Mouse (Mus musculus) liver, embryonic 16.5 days (tissue): ENCODE data around the gene Gm43638. TPM values are rescaled to one million over a fixed set of nuclear protein-coding genes. Genes with fewer than 3 reads are reported as not detected.
"Not testable (repeated sequence)": the region's sequence is repeated elsewhere in the genome, so short reads cannot be mapped to it uniquely, and the experiment has no call there.

ENCODE experiments used
- ATAC-seq: fragments of 200-750 bp; cut with Nextera tagmentation; 2 replicates; pipeline ENCODE4 v1.8.0; 2017; ENCODE audit warnings: low read depth, mild to moderate bottlenecking, moderate number of reproducible peaks, moderate library complexity
- H3K27ac ChIP-seq: fragments of 300-500 bp; sonication (generic); 2 replicates; pipeline ENCODE4 v1.5.1; 2014; ENCODE audit warnings: mild to moderate bottlenecking, low read length
- H3K27me3 ChIP-seq: fragments of 300-500 bp; sonication (generic); 2 replicates; pipeline ENCODE4 v1.6.1; 2014; ENCODE audit warnings: low read depth, low read length, mixed read lengths; ENCODE audit not compliant: control insufficient read depth, insufficient read depth
- H3K36me3 ChIP-seq: fragments of 300-500 bp; sonication (generic); 2 replicates; pipeline ENCODE4 v1.6.1; 2014; ENCODE audit warnings: mild to moderate bottlenecking; ENCODE audit not compliant: control insufficient read depth, insufficient read depth
- H3K4me1 ChIP-seq: fragments of 300-500 bp; sonication (generic); 2 replicates; pipeline ENCODE4 v1.6.1; 2014; ENCODE audit warnings: low read depth, low read length, mixed read lengths; ENCODE audit not compliant: control insufficient read depth
- H3K4me2 ChIP-seq: fragments of 300-500 bp; sonication (generic); 2 replicates; pipeline ENCODE4 v1.6.1; 2014; ENCODE audit warnings: low read depth, low read length, mixed read lengths
- H3K4me3 ChIP-seq: fragments of 300-500 bp; sonication (generic); 2 replicates; pipeline ENCODE4 v1.5.1; 2014; ENCODE audit warnings: low read depth, mild to moderate bottlenecking, low read length
- H3K9ac ChIP-seq: fragments of 300-500 bp; sonication (generic); 2 replicates; pipeline ENCODE4 v1.6.1; 2014; ENCODE audit warnings: low read depth, low read length
- H3K9me3 ChIP-seq: fragments of 300-500 bp; sonication (generic); replicated peaks from 2 replicates; pipeline ENCODE4 v1.6.1; 2016; ENCODE audit warnings: low read length; ENCODE audit not compliant: control insufficient read depth
- WGBS: fragments of 180-500 bp; shearing (Covaris S2); extraction: QIAGEN DNeasy Blood & Tissue Kit; methylation state at CpG from one replicate; pipeline ENCODE4 v1.1.7; 2014; ENCODE audit not compliant: insufficient replicate concordance; 5-methylcytosine and 5-hydroxymethylcytosine counted together
- polyA plus RNA-seq: library from polyadenylated mRNA; unstranded; fragments of >200 nt; fragmentation: Nextera tagmentation; extraction: Ambion mirVana; gene quantifications from 2 replicates; pipeline ENCODE4 v1.2.1, GENCODE M21; 2015

Gene Gm43638
- not detected in 2 replicates for polyA plus RNA-seq

DNA sequence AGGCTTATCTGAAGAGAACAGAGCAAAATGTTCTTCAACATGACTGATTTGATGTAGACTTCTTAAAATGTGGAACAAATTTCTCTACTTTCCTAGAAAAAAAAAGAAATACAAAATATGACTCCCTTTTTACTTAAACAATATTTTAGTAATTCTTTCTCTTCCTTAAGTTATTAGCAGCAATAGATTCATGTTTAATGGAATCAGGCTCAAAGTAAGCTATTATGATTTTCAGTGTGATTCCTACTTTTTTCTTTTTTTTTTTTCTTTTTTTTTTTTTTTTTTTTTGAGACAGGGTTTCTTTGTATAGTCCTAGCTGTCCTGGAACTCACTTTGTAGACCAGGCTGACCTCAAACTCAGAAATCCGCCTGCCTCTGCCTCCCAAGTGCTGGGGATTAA lies at the start of gene Gm43638:
Gene Gm43638, minus strand, starts transcription at position 101 of the 400 bp plus-strand sequence.
- not testable (repeated sequence) for H3K27ac ChIP-seq, H3K9ac ChIP-seq, H3K4me3 ChIP-seq, H3K36me3 ChIP-seq, ATAC-seq, H3K9me3 ChIP-seq, H3K27me3 ChIP-seq, H3K4me2 ChIP-seq, H3K4me1 ChIP-seq
- 47% methylated on average over 1 of the region's 1 CpGs for WGBS

DNA sequence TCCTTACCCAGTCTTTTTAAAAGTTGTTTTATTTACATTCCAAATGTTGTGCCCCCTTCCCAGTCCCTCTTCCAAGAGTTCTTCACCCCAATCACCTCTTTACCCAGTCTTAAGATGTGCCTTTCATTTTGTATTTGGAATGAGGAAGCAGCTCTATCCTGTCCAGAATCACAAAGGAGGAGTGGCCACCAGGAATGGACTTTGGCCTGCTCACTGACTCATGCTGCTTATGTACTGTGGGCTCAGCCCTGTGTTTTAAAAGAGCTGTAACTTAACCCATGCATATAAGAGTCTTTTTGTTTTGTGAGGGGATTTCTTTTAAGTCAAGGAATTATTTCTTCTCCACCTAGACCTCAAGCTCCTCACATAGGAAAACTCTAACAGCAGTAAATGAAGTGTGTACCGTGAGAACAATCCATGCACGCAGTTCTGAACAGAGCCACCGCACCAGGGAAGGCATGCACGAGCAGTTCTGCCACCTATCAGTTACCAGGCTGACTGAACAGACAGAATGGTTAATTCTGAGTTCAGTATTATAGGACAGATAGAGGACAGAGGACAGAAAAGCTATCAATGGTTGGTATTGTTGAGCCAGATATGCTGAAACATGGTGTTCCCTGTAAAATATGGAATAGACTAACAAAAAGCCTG lies 49.5 kb upstream of the Gm43638 start:
- H3K27ac ChIP-seq = peak overlapping the region; percentile 57
- H3K4me2 ChIP-seq = no peak overlapping the region
- H3K27me3 ChIP-seq = no peaks in the 10 kb centered on the region
- WGBS = 57% methylated on average over 4 of the region's 4 CpGs
- H3K36me3 ChIP-seq = no peaks in the 10 kb centered on the region
- no peaks in the 10 kb centered on the region for H3K9me3 ChIP-seq
- H3K4me3 ChIP-seq = no peak overlapping the region
- no peaks in the 10 kb centered on the region for H3K4me1 ChIP-seq
- H3K9ac ChIP-seq = no peak overlapping the region
- ATAC-seq = peak; percentile 83

- no peaks in the 10 kb centered on the region for H3K27me3 ChIP-seq
- WGBS = 42% methylated on average over 2 of the region's 2 CpGs
- peak; percentile 77 for ATAC-seq
- no peak overlapping the region for H3K27ac ChIP-seq
- H3K9me3 ChIP-seq = no peaks in the 10 kb centered on the region
- H3K4me3 ChIP-seq = no peak overlapping the region
- H3K4me1 ChIP-seq = no peaks in the 10 kb centered on the region
- no peak overlapping the region for H3K4me2 ChIP-seq
- H3K9ac ChIP-seq = no peak overlapping the region
- no peaks in the 10 kb centered on the region for H3K36me3 ChIP-seq
Observed at GRCm38 (mm10) chr5:87532288-87532687, 45.7 kb upstream of the Gm43638 start.

DNA sequence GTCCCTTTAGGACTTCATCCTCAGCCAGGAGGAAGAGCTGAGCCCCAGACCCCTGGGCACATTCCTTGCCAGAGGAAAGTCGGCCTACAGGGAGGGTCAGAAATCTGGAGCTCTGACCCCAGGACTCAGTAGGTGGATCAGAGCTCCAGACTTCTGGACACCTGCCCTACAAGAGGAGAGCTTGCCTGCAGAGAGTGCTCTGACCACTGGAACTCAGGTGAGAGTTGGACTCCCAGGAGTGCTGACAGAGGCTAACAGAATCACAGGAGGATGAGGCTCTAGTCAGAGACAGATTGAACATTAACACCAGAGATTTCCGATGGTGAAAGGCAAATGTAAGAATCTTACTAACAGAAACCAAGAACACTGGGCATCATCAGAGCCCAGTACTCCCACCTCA lies 37.0 kb upstream of the Gm43638 start:
- not testable (repeated sequence) for H3K4me2 ChIP-seq, ATAC-seq, H3K9ac ChIP-seq, H3K27me3 ChIP-seq, H3K36me3 ChIP-seq, H3K9me3 ChIP-seq, H3K4me1 ChIP-seq, H3K27ac ChIP-seq, H3K4me3 ChIP-seq
- 54% methylated on average over 2 of the region's 2 CpGs for WGBS

- no peak overlapping the region for H3K27ac ChIP-seq
- no peaks in the 10 kb centered on the region for H3K9me3 ChIP-seq
- ATAC-seq = no peak
- H3K4me1 ChIP-seq = no peaks in the 10 kb centered on the region
- no peaks in the 10 kb centered on the region for H3K27me3 ChIP-seq
- H3K4me2 ChIP-seq = no peak overlapping the region
- 52% methylated on average over 4 of the region's 4 CpGs for WGBS
- no peak overlapping the region for H3K4me3 ChIP-seq
- no peaks in the 10 kb centered on the region for H3K36me3 ChIP-seq
- no peak overlapping the region for H3K9ac ChIP-seq
Observed at GRCm38 (mm10) chr5:87505776-87506458, 19.3 kb upstream of the Gm43638 start.

DNA sequence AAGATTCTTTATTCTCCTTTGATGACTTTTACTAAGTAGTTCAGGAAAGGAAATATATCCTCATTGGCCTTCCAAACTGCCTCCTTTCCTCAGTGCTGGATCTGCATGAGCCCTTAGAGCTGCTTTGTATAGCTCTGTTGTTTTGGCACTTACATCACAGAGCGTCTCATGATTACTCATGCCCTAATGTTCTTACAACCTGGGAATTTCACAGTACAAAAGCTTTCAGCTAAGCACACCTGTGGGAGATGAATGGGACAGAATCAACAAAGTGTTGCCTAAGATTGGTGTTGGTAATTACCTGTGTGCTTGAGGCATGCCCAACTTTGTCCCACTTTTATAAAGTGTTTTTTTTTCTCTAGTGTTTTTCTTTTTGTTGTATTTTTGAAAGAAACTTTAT lies 16.1 kb upstream of the Gm43638 start:
- Histone ChIP-seq H3K36me3 (no peaks in the 10 kb centered on the region), H3K4me2 (no peak overlapping the region), H3K4me3 (no peak overlapping the region), H3K27me3 (no peaks in the 10 kb centered on the region), H3K4me1 (no peaks in the 10 kb centered on the region), H3K9ac (no peak overlapping the region), H3K9me3 (no peaks in the 10 kb centered on the region), H3K27ac (no peak overlapping the region)
- no peak for ATAC-seq
- 60% methylated on average over 1 of the region's 1 CpGs for WGBS

DNA sequence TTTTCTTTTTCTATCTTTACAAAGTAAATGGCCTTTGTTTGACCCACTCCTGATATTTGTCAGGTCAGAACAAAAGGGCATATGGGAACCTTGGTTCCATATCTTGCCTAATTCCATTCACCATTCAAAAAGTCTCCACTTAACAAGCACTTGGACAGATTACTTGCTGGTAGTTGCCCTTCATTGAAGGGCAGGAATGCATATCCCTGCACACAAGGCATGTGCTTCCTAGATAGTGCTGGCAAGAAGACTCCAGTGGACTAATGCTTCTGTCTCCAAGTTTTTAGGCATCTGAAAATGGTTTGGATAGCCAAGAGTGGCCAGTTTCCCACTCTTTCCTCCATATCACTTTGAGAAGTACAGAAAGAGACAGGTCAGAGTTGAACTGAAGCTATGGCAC lies 12.7 kb upstream of the Gm43638 start:
- no peaks in the 10 kb centered on the region for H3K4me1 ChIP-seq
- no peak overlapping the region for H3K27ac ChIP-seq
- no peak overlapping the region for H3K4me3 ChIP-seq
- no peaks in the 10 kb centered on the region for H3K36me3 ChIP-seq
- no peak overlapping the region for H3K4me2 ChIP-seq
- no peaks in the 10 kb centered on the region for H3K9me3 ChIP-seq
- H3K27me3 ChIP-seq = no peaks in the 10 kb centered on the region
- ATAC-seq = no peak
- H3K9ac ChIP-seq = no peak overlapping the region

- Histone ChIP-seq H3K4me3 (no peak overlapping the region), H3K9ac (no peak overlapping the region), H3K27ac (no peak overlapping the region)
Observed at GRCm38 (mm10) chr5:87498936-87499335, 12.3 kb upstream of the Gm43638 start.

GRCm38 (mm10) chr5:87490771-87491170 lies 4.2 kb upstream of the Gm43638 start, which contains the start of gene Ugt2a1:
TSS of gene Ugt2a1 (minus strand) at chr5:87490871.
- Histone ChIP-seq H3K4me2 (no peak within 1 kb of the TSS), H3K27me3 (no peaks in the 10 kb centered on the region), H3K4me1 (no peaks in the 10 kb centered on the region), H3K36me3 (no peaks in the 10 kb centered on the region), H3K9ac (no peak within 1 kb of the TSS), H3K9me3 (no peaks in the 10 kb centered on the region), H3K27ac (no peak within 1 kb of the TSS), H3K4me3 (no peak within 1 kb of the TSS)
- 77% methylated on average over 1 of the region's 1 CpGs for WGBS
- ATAC-seq = no peak

More at GRCm38 (mm10) chr5:87498936-87499335, 12.3 kb upstream of the Gm43638 start:
- Histone ChIP-seq H3K9me3 (no peaks in the 10 kb centered on the region), H3K4me2 (no peak overlapping the region), H3K36me3 (no peaks in the 10 kb centered on the region), H3K4me1 (no peaks in the 10 kb centered on the region), H3K27me3 (no peaks in the 10 kb centered on the region)
- ATAC-seq = no peak
